Mouse (Mus musculus) testis, postnatal 10 days (tissue): ENCODE measurements at regions not wholly inside any gene's neighbourhood (a gene's known extent, or its start where the extent isn't known, plus 50 kb on each side); places are given as distances from the start of the nearest gene placed in this dataset.

Experiments used
- DNase-seq: peaks from one replicate; pipeline ENCODE4 v3.0.0; 2021; ENCODE audit warnings: low spot score

DNA sequence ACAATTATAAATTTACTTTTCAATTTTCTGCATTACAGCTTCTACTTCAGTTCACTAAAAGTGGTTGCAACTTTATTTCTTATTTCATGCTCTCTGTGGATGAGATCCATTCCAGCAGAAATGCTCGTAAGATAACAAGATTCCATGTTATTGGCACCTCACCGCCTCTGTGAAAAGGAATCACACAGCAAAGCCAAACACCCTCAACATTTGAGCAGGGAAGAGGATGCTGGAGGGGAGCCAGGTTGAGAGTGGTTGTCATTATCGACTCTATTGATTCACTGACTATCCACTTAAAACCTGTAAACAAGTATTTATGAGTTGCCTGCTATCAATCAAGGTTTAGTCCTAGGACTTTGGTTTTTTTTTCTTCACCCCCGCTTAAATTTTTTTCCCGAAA lies 261.1 kb upstream of the Ccdc54 start:
- no peak for DNase-seq

DNA sequence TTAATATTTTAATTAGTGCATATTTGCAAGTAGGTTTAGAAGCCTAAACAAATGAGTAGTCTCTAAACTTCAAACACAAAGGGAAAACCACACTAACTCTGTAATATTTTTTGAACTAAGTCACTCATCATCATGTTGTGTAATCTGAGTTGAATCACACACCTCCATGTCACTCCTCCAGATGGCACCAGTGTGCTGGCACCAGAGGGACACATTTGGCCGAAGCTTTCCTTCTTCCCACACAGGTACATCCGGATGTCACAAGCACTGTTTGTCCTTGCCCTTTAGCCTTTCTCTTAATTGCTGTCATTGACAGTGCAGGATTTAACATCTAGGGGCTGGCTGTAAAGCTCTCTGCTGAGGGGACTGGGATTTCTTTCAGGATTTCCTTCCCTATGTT lies 256.7 kb upstream of the Ccdc54 start:
- no peak for DNase-seq

DNA sequence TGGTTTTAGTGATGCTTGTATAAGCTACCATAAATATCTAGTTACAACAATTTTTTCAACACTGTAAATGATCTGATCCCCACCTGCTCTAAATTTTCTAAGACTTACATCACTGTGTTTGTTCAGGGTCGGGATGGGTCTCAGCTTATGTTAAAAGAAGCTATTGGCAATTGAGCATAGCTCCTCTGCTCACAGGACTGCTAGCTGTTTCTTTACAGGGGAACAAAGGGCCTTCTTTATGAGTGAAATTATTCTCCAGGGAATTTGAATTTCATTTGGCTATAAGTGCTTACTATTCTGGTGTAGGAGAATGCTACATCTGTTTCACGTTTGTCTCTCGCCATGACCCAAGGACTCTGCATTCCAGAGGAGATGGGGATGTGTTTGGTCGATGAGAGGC lies 255.6 kb upstream of the Ccdc54 start:
- DNase-seq: no peak

- DNase-seq: peak; percentile 72
Observed at GRCm38 (mm10) chr16:50841677-50842580, 251.0 kb upstream of the Ccdc54 start.

DNA sequence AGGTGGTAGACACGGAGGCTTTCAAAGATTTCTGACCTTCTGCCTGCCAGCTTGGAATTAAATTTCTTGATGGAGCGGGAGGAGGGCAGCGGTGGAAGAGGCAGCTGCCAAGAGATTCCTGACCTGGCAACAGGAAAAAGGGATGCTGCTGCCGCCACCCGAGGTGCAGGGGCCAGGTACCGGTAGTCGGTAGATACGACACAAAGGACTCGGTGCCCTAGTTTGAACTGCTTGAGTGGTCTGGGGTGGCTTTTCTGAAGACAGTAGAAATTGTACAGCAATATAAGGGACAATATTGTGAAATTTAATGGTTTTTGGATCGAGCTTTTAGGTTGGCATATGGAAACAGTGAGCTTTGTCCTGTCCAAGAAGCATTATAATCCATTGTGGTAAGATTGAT lies 250.3 kb upstream of the Ccdc54 start:
- no peak for DNase-seq

DNA sequence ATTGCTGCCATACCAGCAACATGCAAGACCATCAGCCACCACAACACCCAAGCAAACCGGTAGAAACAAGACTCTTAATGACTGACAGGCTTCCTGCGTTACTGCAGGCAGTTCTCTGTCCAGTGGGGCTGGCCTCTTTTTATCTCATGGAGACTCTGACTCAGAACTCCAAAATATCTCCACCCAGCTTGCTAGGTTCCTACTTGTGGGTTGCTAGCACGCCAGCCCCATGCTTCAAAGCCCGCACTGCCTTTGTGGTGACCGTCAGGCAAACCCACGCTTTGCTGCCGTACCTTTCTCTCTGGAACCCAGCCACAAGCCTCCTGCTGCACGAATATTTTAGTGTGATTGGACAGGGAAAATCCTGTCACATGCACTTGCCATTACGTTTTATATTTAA lies 248.7 kb upstream of the Ccdc54 start:
- DNase-seq: no peak

GRCm38 (mm10) chr16:50837416-50837815 lies 246.5 kb upstream of the Ccdc54 start:
- no peak for DNase-seq

DNA sequence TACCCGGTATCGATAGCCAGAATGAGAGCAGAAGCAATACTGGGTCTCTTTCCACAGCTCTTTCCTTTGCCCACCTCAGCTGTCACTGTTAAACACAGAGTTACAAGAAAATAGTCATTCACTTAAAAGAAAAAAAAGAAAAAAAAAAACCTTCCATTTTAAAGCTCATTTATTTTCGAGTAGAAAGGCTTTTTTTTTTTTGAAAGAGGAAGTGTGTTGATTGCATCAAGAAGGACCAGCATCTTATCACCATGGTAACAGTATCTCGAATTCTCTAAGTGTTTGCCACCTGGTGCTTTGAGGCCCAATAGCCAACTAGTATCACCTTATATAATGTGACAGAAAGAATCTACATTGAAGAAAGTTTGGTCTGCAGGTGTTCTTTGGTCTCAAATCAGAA lies 245.5 kb upstream of the Ccdc54 start:
- no peak for DNase-seq

DNA sequence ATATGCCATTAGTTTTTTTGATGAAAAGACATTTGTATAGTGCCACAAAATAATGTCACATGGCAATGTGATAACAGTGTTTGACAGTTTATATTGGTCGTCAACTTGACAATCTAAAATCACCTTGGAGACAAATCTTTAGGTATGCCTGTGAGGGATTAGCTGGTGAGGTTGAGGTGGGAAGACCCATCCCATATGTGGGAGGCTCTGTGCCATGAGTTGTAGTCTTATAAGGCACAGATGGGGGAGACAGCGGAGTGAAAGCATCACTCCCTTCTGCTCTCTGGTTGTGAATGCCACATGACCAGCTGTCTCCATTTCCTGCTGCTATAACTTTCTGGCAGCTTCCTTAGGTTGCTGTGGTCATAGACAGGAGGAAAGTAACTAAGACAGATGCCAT lies 242.4 kb upstream of the Ccdc54 start:
- DNase-seq: no peak

- no peak for DNase-seq
Observed at GRCm38 (mm10) chr16:50822352-50822751, 231.4 kb upstream of the Ccdc54 start.

GRCm38 (mm10) chr16:50814626-50815025 lies 223.7 kb upstream of the Ccdc54 start:
- DNase-seq: no peak

- DNase-seq: peak; percentile 80
Observed at GRCm38 (mm10) chr16:50799145-50799794, 208.3 kb upstream of the Ccdc54 start.

GRCm38 (mm10) chr16:50798095-50798494 lies 207.1 kb upstream of the Ccdc54 start:
- DNase-seq: no peak

DNA sequence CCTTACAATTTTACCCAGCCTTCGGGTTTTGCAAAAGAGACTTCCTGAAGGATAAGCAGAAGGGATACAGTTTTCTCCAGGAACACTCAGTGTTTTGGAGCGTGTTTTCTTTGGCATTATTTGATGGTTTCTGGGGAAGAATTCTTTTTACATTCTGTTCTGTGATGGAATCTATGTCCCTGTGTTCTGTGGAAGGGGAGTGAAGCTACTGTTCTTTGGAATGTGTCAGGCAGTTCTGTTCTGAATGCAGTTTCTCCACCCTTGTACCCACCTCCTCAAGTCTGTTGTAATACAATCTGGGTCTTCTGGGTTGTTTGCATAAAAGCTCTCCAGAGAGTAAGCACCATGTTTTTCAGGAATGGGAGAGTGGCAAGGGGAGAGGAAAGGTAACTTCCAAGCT lies 202.0 kb upstream of the Ccdc54 start:
- DNase-seq: no peak

- DNase-seq: no peak
Observed at GRCm38 (mm10) chr16:50792506-50792905, 201.6 kb upstream of the Ccdc54 start.

DNA sequence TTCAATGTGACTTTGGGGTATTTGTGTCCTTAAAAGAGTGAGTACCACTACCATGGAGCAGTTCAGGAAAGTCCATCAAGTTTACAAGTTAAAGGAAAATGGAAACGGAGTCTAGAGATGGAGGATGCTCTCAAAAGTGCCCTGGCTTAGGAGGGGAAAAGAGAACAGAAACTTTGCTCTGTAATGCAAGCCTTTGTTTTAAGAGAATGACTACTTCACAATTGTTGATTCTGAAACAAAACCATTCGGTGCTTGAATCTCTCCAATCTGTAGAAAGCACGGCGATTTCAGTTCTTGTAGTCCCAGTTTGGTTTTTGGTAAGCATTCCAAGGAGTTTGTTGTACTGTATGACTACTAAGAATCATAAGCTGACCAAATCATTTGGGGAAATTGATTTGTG lies 197.7 kb upstream of the Ccdc54 start:
- no peak for DNase-seq

DNA sequence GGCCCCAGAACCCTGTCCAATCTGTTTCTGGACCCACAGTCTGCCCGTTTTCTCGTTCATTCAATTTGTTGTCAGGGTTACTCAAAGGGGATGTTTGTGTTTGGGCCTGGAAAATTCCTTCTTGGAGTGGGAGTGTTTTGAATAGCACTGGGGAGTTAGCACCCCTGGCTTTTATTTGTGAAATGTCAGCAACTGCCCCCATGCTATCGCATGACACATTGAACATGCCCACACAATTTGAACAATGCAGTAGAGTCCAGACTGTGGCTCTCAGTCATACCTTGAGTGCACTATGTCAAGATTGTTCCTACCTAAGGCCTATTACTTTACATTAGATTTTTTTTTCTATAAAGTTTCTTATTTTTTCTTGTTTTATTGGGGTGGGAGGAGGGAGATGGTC lies 195.2 kb upstream of the Ccdc54 start:
- DNase-seq: no peak

- DNase-seq: no peak
Observed at GRCm38 (mm10) chr16:50785384-50785783, 194.4 kb upstream of the Ccdc54 start.

- peak; percentile 42 for DNase-seq
Observed at GRCm38 (mm10) chr16:50784651-50785228, 193.8 kb upstream of the Ccdc54 start.

GRCm38 (mm10) chr16:50783784-50784650 lies 193.1 kb upstream of the Ccdc54 start:
- DNase-seq: no peak

- DNase-seq: no peak
Observed at GRCm38 (mm10) chr16:50783240-50783639, 192.3 kb upstream of the Ccdc54 start.
